Mouse (Mus musculus) yolk sac, embryonic 10.5 days (tissue): ENCODE measurements at regions not wholly inside any gene's neighbourhood (a gene's known extent, or its start where the extent isn't known, plus 50 kb on each side); places are given as distances from the start of the nearest gene placed in this dataset.

Experiments used
- DNase-seq: peaks from one replicate; pipeline ENCODE4 v3.0.0-alpha.2; 2017; ENCODE audit warnings: low spot score

DNA sequence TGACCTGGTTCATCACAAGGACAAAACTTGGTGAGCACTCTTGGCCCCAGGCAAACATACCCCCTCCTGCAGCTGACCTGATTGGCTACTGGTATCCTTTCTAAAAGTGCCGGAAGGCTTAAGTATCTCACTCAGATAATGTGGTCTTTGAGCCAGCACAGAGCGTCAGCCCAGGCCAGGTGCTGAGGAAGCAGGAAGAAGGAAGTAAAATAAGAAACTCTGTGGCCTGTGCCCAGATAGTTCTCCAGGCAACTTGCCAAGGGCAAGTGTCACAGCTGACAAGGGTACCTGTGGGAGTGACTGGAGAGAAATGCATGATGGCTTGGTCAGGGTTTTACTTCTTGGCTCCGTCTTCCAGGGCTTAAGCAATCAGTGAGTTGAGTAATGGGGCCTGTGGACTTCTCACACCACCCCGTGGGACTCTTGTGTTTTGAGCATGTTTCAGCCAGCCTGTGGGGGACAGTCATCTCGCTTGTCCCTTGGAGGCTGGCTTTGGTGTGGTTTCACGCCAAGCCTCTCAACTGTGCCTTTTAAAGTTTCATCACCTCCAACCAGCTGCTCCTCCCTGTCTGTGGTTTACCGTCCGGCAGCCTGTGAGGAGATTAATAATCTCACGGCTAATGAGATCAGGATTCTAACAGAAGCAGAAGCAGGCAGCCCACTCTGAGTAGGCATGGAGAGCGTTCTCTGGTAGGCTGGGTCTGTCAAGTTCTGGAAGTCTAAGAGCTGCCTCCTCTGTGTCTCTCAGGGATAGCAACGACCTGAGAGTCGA, 356.8 kb downstream of the Agtpbp1 start:
- no peak for DNase-seq

DNA sequence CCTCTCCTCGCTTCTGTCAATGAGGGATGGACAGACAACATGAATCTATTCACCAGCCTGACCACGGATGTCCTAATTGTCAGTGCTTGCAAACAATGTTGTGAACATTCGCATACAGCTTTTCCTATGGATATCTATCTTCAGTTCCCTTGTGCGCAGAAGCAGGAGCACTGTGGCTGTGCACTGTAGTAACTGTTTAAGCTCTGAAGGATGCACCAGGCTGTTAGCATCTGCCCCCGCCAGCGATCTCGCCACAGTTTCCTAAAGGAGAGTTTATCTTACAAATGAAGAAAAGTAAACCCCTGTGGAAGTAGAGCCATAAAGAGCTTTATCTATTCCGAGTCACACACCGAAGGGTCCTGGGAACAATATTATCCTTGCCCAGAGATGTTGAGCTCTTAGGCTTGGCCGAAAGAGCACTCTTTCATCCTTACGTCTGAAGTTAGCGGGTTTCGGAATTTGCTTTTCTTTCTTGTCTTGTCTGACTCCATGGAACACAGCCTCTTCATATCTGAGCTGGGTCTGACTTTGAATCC, 357.4 kb downstream of the Agtpbp1 start:
- DNase-seq: no peak

DNA sequence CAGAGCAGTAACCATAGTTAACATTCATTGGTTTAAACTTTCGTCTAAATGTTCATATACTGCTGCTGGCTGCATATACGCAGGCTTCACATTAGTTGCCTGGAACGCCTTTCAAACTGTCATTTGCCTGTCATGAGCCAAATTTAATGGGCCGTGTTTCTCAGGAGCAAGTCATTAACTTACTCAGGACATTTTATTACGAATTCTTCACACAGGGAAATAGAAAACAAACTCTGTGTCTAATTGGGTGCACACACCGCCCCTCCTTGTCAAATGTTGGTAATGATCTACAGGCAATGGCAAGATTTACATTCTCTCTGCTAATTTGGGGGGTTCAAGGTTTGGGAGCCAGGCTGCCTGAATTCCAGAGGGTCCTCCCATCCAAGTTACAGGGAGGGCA, 364.4 kb downstream of the Agtpbp1 start:
- no peak for DNase-seq

DNA sequence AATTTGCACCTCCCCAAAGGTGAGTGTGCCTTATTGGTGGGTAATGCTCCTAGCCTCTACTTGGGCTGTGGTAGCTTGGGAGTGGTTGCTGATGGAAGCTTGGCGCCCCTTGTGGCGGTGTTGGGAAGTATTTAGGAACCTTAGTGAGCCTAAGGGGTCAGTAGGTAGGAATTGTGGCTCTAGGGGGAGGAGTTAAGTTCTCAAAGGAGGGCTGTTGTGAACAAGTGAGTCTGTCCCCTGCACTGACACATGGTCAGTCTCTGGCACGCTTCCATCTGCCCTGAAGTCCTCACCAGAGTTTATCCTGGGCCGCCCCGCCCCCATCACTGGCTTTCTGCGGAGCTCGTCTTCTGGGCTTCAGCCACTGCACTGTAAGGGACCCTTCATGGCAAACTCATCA, 364.9 kb downstream of the Agtpbp1 start:
- DNase-seq: no peak

DNA sequence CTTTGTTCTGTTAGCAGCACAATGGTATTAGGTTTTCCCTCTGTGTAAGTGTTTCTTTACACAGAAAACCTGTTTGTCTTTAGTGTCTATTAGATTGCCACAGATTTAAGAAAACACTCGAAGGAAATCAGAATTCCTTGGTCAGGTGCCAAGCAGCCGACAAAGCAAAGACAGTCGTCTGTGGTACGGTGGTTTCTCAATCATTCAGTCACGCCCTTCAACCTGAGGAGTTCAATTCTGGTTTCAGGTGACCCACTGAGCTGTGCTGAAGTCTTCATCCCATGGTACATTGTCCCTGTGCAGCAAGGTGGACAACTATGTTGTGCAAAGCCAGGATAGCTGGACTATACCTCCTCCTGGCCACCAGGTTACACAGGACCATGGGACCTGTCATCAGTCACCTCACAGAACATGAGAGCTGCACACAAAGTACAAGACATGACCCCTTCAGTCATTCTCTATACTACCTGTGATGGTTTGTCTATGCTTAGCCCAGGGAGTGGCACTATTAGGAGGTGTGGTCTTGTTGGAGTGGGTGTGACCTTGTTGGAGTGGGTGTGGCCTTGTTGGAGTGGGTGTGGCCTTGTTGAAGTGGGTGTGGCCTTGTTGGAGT, 368.2 kb downstream of the Agtpbp1 start:
- no peak for DNase-seq

DNA sequence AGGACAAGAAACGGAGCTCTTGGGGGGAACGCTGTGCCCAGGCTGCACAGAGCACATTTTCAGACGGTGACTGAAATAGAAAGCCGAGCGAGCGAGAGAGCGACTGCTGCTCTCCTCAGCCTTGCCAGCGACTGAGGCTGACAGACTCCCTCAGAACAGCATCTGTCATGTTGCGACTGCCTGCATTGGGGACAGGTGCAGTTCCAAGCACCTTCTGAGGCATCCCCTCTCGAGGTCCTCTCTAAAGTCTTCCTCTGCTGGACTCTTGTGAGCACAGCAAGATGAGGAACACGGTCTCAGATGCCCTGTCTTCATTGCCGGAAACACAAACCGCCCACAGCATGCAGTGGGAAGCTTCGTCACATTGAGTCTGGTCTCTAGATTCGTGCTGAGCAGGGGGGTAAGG, 372.7 kb downstream of the Agtpbp1 start:
- DNase-seq: no peak

DNA sequence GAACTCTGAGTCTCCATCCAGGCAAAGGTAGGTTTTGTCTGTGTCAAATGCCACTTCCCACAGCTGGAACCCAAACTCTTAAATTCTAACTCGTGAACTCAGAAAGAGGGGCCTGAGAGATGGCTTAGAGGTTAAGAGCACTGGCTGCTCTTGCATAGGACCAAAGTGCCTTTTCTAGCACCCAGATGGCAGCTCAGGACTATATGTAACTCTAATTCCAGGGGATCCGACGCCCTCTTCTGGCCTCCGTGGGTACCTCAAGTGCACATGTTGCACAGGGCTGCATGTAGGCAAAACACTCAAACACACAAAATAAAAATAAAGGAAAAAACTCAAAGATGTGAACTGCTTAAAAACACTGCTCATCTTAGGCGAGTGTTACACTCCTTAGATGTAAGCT, 374.2 kb downstream of the Agtpbp1 start:
- DNase-seq: no peak

DNA sequence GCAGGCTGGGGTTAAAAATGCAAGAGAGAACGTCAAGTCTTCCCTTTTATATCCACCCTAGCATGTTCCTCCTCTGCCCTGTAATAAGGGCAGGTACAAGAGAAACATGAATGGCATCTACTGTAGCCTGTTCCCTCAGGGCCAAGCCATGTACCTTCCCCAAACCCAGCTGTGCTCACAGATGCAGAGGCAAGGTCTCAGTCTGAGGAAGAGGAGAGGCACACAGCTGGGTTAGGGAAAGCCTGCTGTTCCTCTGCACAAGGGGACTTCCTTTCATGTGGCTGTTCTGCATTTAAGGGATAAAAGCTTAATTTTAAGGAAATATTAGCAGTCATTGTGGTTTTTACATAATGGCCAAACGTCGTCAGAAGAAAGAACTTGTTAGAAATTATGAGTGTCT, 378.8 kb downstream of the Agtpbp1 start:
- no peak for DNase-seq

DNA sequence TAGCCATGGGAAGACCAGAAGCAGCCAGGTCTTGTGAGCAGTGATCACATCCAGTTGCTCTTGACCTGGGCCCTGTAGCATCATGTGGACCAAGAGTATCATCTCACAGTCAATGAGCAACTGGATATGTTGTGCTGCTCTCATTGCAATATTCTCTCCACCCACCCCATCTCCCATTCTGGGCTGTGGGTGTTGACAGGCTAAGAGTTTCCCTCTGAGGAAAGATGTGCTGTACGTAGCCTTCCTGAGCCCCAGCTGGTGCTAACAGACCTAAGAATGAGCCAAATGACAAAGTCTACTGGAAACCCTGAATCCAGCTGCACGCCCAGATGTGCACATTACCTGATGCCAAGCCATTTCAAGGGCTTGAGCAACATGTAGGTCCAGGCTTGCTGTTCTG, 380.5 kb downstream of the Agtpbp1 start:
- DNase-seq: no peak

DNA sequence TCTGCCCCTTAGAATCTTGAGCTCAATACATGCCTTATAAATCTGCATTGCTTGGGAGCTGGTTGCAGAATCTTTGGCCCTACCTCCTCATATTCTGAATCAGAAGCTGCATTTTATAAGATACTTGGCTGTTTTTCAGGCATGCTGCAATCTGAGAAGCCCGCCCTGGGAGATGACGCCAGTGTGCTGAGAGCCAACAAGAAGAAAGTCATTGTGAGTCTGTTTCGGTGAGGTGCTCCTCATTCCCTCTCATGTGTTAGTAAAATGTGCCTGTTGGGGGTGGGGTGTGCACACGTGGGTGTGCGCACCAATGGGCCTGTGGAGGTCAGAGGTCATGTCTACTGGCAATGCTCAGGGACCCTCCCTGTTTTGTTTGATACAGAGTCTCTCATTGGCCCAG, 388.7 kb downstream of the Agtpbp1 start:
- no peak for DNase-seq

DNA sequence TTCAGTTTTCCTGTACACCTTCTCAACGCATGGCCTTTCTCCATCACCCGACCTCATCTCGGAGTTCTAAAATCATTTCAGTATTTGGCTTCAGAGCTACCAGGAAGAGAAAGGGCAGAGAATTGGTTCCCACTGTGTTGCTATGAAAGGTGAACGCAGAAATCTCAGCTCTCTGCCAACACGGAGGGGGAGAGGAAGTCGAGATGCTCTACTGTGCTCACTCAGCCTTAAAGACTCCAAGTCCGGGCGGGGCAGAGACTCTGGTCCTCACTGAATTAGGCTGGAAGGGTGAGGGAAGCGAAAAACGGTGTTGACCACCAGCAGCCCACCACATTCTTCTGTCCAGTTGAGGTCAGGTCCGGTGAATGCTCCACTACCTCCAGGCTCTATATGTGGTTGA, 382.1 kb downstream of the Ntrk2 start:
- DNase-seq: no peak
